In genomic region chr5:66417289-66417688, GRCm38 (mm10) we compare ENCODE assay signal across 15 mouse cellular contexts.
A peak's percentile ranks its signal among the peaks of the same experiment; 100 is the strongest.
DNase-seq lines count a peak whose midpoint lies in the region; ATAC-seq and TF ChIP-seq lines count a peak whose summit lies in the region.
"Had no signal": no experiment of that assay in that cellular context is flagged by ENCODE, and none has a peak within 500 bp of the region (broad histone marks: within the 10 kb centered on the region; RNA-seq: fewer than 3 reads in every experiment).

No protein-coding gene starts in this region.

- H3K4me2 ChIP-seq in lung, postnatal 0 days (replicated peaks; ENCODE audit: low read depth, low read length): no peak overlapping the region
- no peak overlapping the region for H3K4me2 ChIP-seq in heart, postnatal 0 days (ENCODE audit: low read depth, low read length)
- H3K4me2 ChIP-seq: embryonic facial prominence, embryonic 15.5 days had no signal

- H3K27ac ChIP-seq in lung, postnatal 0 days (ENCODE audit: low read length): no peak overlapping the region
- H3K27ac ChIP-seq in heart, postnatal 0 days (ENCODE audit: low read depth): peak overlapping the region; percentile 65
- H3K27ac ChIP-seq: embryonic facial prominence, embryonic 15.5 days; liver, embryonic 14.5 days; macrophage had no signal

- DNase-seq in lung, postnatal 0 days (ENCODE audit: low spot score): no peak
- no peak for DNase-seq in lung, postnatal 36 days
- DNase-seq in cerebellum, postnatal 25 days: peak; percentile 55 to 62
- DNase-seq in heart, postnatal 0 days (ENCODE audit: low spot score): peak; percentile 49
- peak; percentile 21 for DNase-seq in retina, postnatal 7 days (ENCODE audit: low read depth, low spot score)
- no peak for DNase-seq in thymus, postnatal 36 days
- no peak for DNase-seq in adrenal gland, adult 18-20 months (ENCODE audit: low spot score in 2 of 2)
- DNase-seq in urinary bladder, postnatal 10 days (ENCODE audit: low spot score): no peak
- DNase-seq: adrenal gland, postnatal 10 days; forebrain, postnatal 0 days; kidney, adult 2 months; right cerebral cortex, adult 18-20 months had no signal

- no peaks in the 10 kb centered on the region for H3K36me3 ChIP-seq in lung, postnatal 0 days (ENCODE audit: insufficient read depth, low read length)
- no peaks in the 10 kb centered on the region for H3K36me3 ChIP-seq in heart, postnatal 0 days (replicated peaks; ENCODE audit: control insufficient read depth, insufficient read depth, low read length)
- H3K36me3 ChIP-seq: embryonic facial prominence, embryonic 15.5 days had no signal

- no peak for ATAC-seq in lung, postnatal 0 days
- ATAC-seq in heart, postnatal 0 days (ENCODE audit: insufficient read depth, low read depth): peak; percentile 81
- ATAC-seq: forebrain, postnatal 0 days had no signal

- H3K9me3 ChIP-seq in lung, postnatal 0 days (ENCODE audit: low read length): no peaks in the 10 kb centered on the region
- H3K9me3 ChIP-seq in heart, postnatal 0 days (replicated peaks; ENCODE audit: control insufficient read depth, low read length): no peaks in the 10 kb centered on the region
- H3K9me3 ChIP-seq: embryonic facial prominence, embryonic 15.5 days had no signal

- no peaks in the 10 kb centered on the region for H3K4me1 ChIP-seq in lung, postnatal 0 days (ENCODE audit: insufficient read depth, low read depth, low read length)
- peaks cover 14% of the 10 kb centered on the region for H3K4me1 ChIP-seq in heart, postnatal 0 days (ENCODE audit: control insufficient read depth, insufficient read depth)

- H3K4me3 ChIP-seq in lung, postnatal 0 days (ENCODE audit: low read depth, low read length): no peak overlapping the region
- H3K4me3 ChIP-seq in heart, postnatal 0 days (ENCODE audit: low read depth, low read length): no peak overlapping the region
- H3K4me3 ChIP-seq: embryonic facial prominence, embryonic 15.5 days had no signal

- H3K9ac ChIP-seq in lung, postnatal 0 days (replicated peaks; ENCODE audit: low read depth): no peak overlapping the region
- H3K9ac ChIP-seq in heart, postnatal 0 days (replicated peaks; ENCODE audit: low read depth, low read length): no peak overlapping the region
- H3K9ac ChIP-seq: embryonic facial prominence, embryonic 15.5 days; forebrain, postnatal 0 days; liver, embryonic 14.5 days had no signal

- TF ChIP-seq EP300 in lung, postnatal 0 days (IDR thresholded peaks at IDR 0.05): no peak
- no peak for TF ChIP-seq EP300 in heart, postnatal 0 days (IDR thresholded peaks at IDR 0.05; ENCODE audit: low read depth)

- 28% methylated on average over 8 of the region's 8 CpGs for WGBS in lung, postnatal 0 days
- WGBS in heart, postnatal 0 days: 28% methylated on average over 8 of the region's 8 CpGs

- peak; percentile 23 for TF ChIP-seq CTCF in lung, postnatal 0 days (IDR thresholded peaks at IDR 0.05)
- TF ChIP-seq CTCF in heart, postnatal 0 days (IDR thresholded peaks at IDR 0.05; ENCODE audit: low read depth): peak; percentile 32

- H3K27me3 ChIP-seq in lung, postnatal 0 days (replicated peaks; ENCODE audit: insufficient read depth, low read length): no peaks in the 10 kb centered on the region
- H3K27me3 ChIP-seq in heart, postnatal 0 days (ENCODE audit: control insufficient read depth, insufficient read depth, low read length): no peaks in the 10 kb centered on the region
- H3K27me3 ChIP-seq: embryonic facial prominence, embryonic 15.5 days had no signal

Comparison
In these comparisons a context has a peak if more than half of its experiments do, and no peak if none do; other contexts are left out.
1. DNase-seq: peak in cerebellum, postnatal 25 days (2 of 2), heart, postnatal 0 days (single experiment) and retina, postnatal 7 days (single experiment); none in lung, postnatal 0 days (single experiment), lung, postnatal 36 days (single experiment), thymus, postnatal 36 days (0 of 2), adrenal gland, adult 18-20 months (0 of 2) and urinary bladder, postnatal 10 days (single experiment).